Mouse (Mus musculus) intestine, embryonic 15.5 days (tissue): ENCODE data around the gene Idua. TPM values are rescaled to one million over a fixed set of nuclear protein-coding genes. Genes with fewer than 3 reads are reported as not detected.

Experiments
- ATAC-seq: fragments of 200-750 bp; cut with Nextera tagmentation; 2 replicates; pipeline ENCODE4 v1.8.0; 2017; ENCODE audit warnings: moderate TSS enrichment, moderate library complexity
- H3K27ac ChIP-seq: fragments of 300-500 bp; sonication (generic); 2 replicates; pipeline ENCODE4 v1.5.1; 2015; ENCODE audit warnings: mild to moderate bottlenecking, inconsistent platforms
- H3K27me3 ChIP-seq: fragments of 300-500 bp; sonication (generic); replicated peaks from 2 replicates; pipeline ENCODE4 v1.6.1; 2015; ENCODE audit warnings: inconsistent platforms
- H3K36me3 ChIP-seq: fragments of 300-500 bp; sonication (generic); 2 replicates; pipeline ENCODE4 v1.6.1; 2015; ENCODE audit warnings: inconsistent platforms
- H3K4me1 ChIP-seq: fragments of 300-500 bp; sonication (generic); replicated peaks from 2 replicates; pipeline ENCODE4 v1.6.1; 2015; ENCODE audit warnings: inconsistent platforms
- H3K4me2 ChIP-seq: fragments of 300-500 bp; sonication (generic); replicated peaks from 2 replicates; pipeline ENCODE4 v1.6.1; 2015; ENCODE audit warnings: mild to moderate bottlenecking, inconsistent platforms
- H3K4me3 ChIP-seq: fragments of 300-500 bp; sonication (generic); replicated peaks from 2 replicates; pipeline ENCODE4 v1.5.1; 2015; ENCODE audit warnings: inconsistent platforms
- H3K9ac ChIP-seq: fragments of 300-500 bp; sonication (generic); 2 replicates; pipeline ENCODE4 v1.6.1; 2015; ENCODE audit warnings: inconsistent platforms
- H3K9me3 ChIP-seq: fragments of 300-500 bp; sonication (generic); 2 replicates; pipeline ENCODE4 v1.6.1; 2016; ENCODE audit warnings: inconsistent platforms
- WGBS: fragments of 180-500 bp; shearing (Covaris S2); methylation state at CpG from one replicate; pipeline ENCODE4 v1.1.7; 2015; 5-methylcytosine and 5-hydroxymethylcytosine counted together
- polyA plus RNA-seq: library from polyadenylated mRNA; unstranded; fragments of >200 nt; fragmentation: Nextera tagmentation; extraction: Ambion mirVana; gene quantifications from 2 replicates; pipeline ENCODE4 v1.2.1, GENCODE M21; 2015

Idua gene
- polyA plus RNA-seq, 1 experiment from 2014 or later = 12.0 TPM

DNA sequence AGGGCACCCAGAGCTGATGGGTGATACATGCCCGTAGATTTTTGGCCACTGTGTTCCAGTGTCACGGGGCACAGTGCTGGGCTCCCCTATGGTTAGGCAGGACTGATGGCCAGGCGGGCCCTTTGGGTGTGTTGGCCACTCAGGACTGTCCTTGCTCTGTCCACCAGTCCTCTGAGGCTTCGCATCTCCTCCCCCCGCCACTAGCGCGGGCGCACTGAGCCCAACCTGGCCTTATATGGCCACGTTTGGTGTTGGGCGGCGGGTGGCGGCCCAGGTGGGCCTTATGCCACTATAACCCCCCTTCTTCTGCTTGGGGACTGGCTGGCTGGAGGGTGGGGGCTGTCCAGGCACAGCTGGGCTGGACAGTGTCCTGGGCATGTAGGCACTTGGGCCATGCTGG, 35.7 kb downstream of the Idua start:
- Histone ChIP-seq H3K9me3 (no peaks in the 10 kb centered on the region), H3K4me1 (peaks cover 51% of the 10 kb centered on the region), H3K27me3 (no peaks in the 10 kb centered on the region), H3K4me3 (no peak overlapping the region), H3K36me3 (no peaks in the 10 kb centered on the region), H3K27ac (no peak overlapping the region), H3K4me2 (peak overlapping the region; percentile 89; the same call in 1 of the 2 replicates), H3K9ac (no peak overlapping the region; the same call in 1 of the 2 replicates)
- no peak for ATAC-seq
- WGBS = 91% methylated on average over 12 of the region's 12 CpGs

DNA sequence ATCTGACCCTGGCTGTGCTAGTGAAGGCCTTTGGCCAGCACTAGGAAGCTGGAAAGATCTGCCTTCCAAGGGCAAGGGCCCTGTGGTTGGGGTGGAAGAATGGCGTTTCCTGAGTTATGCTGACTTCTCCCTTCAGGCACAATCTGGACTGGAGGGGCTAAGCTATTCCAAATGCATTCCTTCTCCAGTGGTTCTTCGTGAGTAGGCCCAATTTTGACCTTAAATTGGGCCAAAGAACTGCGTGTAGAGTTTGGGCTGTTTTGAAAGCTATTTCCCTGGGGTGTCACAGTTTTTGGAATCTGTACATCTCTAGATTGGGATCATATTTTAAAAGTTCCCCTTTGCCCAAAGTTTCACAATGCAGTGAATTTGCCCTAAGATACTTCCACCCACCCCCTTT, 36.4 kb downstream of the Idua start:
- Histone ChIP-seq H3K4me2 (0 out of 2 replicates have a peak overlapping the region, but pooled peaks have one; percentile 89), H3K27ac (no peak overlapping the region), H3K4me1 (peaks cover 57% of the 10 kb centered on the region)

DNA sequence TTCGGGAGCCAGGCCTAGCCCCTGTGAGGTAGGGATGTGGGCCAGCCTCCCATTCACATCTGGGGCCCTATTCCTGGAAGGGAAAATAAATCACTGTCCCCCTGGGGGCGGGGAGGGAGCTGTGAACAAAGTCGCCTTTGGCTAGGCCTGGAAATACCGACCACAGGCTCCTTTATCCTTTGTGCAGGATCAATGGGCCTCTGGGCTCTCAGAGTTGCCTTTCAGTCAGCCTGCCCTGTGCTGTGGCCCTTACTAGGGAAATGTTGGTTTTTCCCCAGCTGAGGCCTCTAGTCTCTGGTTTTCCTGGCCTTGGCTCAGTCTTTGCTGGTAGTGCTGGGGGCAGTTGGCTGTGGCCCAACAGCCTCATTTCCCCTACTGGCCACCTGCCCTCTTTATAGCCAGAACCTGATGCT, 37.2 kb downstream of the Idua start:
- Histone ChIP-seq H3K4me3 (no peak overlapping the region), H3K9ac (peak overlapping the region; percentile 20; the same call in 1 of the 2 replicates), H3K27ac (peak overlapping the region; percentile 6; the same call in 1 of the 2 replicates), H3K4me2 (0 out of 2 replicates have a peak overlapping the region, but pooled peaks have one; percentile 7), H3K27me3 (no peaks in the 10 kb centered on the region), H3K9me3 (no peaks in the 10 kb centered on the region), H3K4me1 (peaks cover 63% of the 10 kb centered on the region), H3K36me3 (no peaks in the 10 kb centered on the region)
- no peak for ATAC-seq
- 32% methylated on average over 4 of the region's 4 CpGs for WGBS

More for the DNA sequence above, 36.4 kb downstream of the Idua start:
- Histone ChIP-seq H3K9ac (no peak overlapping the region), H3K27me3 (no peaks in the 10 kb centered on the region), H3K9me3 (no peaks in the 10 kb centered on the region), H3K36me3 (no peaks in the 10 kb centered on the region), H3K4me3 (no peak overlapping the region)
- ATAC-seq = no peak
- WGBS = 72% methylated on average over 3 of the region's 3 CpGs

DNA sequence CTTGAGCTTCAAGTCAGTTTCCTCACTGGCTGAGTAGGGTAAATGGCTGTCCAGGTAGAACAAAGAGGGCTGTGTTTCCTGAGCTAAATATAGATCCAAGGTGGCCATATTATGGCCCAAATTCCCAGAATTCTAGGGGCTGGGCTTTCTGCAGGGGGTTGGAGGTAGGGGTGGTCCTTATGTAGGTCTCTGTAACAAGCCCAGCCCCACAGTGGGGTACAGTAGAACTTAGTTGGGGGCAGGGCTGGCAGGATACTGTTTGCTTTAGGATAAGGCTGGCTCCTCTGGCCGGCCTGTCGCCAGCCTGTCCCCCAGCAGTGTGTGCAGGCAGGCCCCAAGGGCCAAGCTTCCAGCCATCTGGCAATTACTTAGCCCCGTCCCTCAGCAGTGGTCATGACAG, 40.2 kb downstream of the Idua start:
- Histone ChIP-seq H3K9ac (0 out of 2 replicates have a peak overlapping the region, but pooled peaks have one; percentile 17), H3K4me1 (peaks cover 64% of the 10 kb centered on the region)
- 46% methylated on average over 3 of the region's 3 CpGs for WGBS

DNA sequence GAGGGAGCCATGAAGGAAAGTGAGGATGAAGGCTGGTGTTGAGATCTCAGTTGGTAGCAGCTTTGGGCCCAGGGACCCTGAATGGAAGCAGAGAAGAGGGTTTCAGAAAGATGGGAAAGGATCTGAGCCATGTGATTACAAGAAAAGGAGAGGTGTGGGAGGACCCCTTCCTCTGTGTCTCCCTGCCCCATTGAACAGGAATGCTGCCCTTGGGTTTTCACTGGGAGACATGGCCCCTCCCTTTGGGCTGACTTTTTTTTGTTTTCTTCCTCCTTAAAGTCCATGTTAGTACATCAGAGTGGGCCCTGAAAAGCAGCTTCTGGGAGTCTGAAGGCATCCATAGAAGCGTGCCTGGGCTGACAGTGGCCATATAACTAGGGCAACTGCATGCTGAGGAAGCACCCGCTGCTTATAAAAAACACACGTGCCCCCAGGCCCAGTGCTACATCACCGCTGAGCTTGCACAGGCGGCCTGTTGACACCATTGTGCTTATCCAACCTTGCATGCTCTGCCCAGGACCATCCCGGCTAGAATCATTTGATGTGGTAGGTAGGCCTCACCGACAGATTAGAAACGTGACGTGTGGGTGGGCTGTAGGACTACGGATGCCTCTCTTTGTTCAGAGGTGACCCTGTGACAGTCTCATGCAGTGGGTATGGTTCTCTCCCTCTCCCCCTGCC, 41.4 kb downstream of the Idua start:
- Histone ChIP-seq H3K27ac (peak overlapping the region; percentile 76; the same call in 1 of the 2 replicates), H3K4me1 (peaks cover 55% of the 10 kb centered on the region), H3K9me3 (no peaks in the 10 kb centered on the region), H3K4me3 (no peak overlapping the region), H3K4me2 (no peak overlapping the region), H3K27me3 (no peaks in the 10 kb centered on the region), H3K9ac (no peak overlapping the region), H3K36me3 (peaks cover 13% of the 10 kb centered on the region)
- 79% methylated on average over 10 of the region's 10 CpGs for WGBS
- no peak for ATAC-seq

More for the DNA sequence above, 40.2 kb downstream of the Idua start:
- Histone ChIP-seq H3K4me2 (peak overlapping the region; percentile 17; the same call in 1 of the 2 replicates), H3K9me3 (no peaks in the 10 kb centered on the region), H3K27ac (peak overlapping the region; percentile 76), H3K36me3 (peaks cover 2% of the 10 kb centered on the region; the same call in 1 of the 2 replicates), H3K27me3 (no peaks in the 10 kb centered on the region), H3K4me3 (no peak overlapping the region)
- ATAC-seq = peak; percentile 57

DNA sequence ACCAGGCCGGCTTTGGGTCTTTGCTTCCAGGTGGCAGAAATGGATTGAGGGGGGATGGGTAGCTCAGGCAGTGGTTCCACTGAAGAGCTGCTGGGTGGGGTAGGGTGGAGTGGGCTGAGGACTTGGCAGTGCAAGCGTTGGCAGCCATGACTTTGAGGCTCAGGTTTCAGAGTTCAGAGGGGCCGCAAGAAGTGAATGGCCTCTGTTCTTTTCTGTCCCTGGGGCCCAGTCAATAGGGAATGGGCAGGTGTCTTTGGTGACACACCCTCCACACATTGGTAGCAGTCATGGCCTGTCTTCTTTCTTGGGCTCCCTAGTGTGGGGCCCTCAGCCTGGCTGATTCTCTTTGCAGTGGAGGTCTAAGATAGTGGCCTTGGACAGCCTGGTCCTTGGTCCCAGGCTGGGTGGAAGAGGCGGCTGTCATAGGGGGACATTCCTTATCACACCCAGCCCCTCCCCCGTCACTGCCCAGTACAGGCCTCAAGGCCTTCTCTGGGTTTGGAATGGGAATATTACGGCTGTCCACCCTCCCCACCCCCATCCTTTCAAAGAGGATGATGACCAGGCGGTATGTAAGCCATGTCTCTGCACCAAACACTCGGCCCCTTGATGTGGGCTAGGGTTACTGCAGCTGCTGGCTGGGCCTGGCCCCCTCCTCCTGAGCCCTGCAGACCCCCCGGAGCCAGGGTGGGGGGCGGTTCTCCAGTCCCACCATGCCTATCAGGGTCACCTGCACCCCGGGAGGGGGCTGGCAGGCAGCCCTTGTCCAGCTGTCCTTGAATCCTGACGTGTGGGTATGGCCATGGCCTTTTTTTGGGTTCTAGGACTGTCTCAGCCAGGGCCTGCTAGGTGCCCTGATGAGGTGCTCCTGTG, 43.9 kb downstream of the Idua start:
- Histone ChIP-seq H3K27ac (peak overlapping the region; percentile 45; the same call in 1 of the 2 replicates), H3K4me2 (0 out of 2 replicates have a peak overlapping the region, but pooled peaks have one; percentile 3), H3K4me1 (peaks cover 37% of the 10 kb centered on the region), H3K9ac (no peak overlapping the region), H3K4me3 (no peak overlapping the region), H3K9me3 (no peaks in the 10 kb centered on the region), H3K27me3 (no peaks in the 10 kb centered on the region), H3K36me3 (peaks cover 19% of the 10 kb centered on the region)
- WGBS = 60% methylated on average over 12 of the region's 12 CpGs
- peak; percentile 84 for ATAC-seq

DNA sequence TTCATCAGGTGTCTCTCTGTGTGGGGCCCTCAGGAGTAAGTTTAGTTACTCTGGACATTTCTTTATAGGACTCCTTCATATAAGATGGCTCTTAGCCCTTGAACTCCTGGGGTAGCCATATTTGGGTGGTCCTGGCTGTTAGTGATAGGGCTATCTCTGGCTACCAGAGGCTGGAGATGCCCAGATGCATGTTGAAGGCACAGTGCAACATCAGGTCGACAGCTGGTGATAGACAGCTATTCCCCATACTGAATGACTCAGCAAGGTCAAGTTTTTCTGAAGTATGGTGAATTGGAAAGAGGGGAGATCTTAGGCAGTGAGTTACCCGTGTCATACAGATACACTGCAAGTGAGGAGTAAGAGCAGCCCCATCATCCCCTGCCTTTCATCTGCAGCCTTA, 47.6 kb downstream of the Idua start:
- Histone ChIP-seq H3K36me3 (peaks cover 19% of the 10 kb centered on the region), H3K27ac (no peak overlapping the region), H3K4me2 (no peak overlapping the region), H3K27me3 (no peaks in the 10 kb centered on the region), H3K4me3 (no peak overlapping the region), H3K9me3 (no peaks in the 10 kb centered on the region), H3K9ac (no peak overlapping the region), H3K4me1 (peaks cover 18% of the 10 kb centered on the region)
- ATAC-seq = no peak
- WGBS = 82% methylated on average over 2 of the region's 2 CpGs

DNA sequence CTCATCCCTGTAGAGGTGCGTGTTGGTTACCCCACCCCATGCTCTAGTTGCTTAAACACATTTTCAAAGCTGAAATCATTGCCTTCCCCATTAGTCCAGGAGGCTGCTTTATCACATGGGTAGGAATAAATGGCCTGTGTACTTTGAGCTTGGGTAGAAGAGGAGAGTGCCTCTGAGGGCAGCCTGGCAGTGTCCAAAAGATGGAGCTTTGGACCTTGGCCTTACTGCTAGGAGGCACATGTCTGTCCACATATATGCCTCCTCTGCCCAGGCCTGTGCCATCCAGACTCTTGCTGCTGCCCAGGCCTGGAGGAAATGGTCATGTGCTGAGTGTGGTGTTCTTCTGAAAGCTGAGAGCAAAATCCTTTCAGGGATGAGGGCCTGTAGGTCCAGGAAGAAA, 48.3 kb downstream of the Idua start:
- Histone ChIP-seq H3K36me3 (peaks cover 19% of the 10 kb centered on the region), H3K9ac (no peak overlapping the region), H3K4me3 (no peak overlapping the region), H3K4me1 (peaks cover 14% of the 10 kb centered on the region), H3K27ac (0 out of 2 replicates have a peak overlapping the region, but pooled peaks have one; percentile 5), H3K9me3 (no peaks in the 10 kb centered on the region), H3K4me2 (no peak overlapping the region), H3K27me3 (no peaks in the 10 kb centered on the region)
- 84% methylated on average over 1 of the region's 1 CpGs for WGBS
- ATAC-seq = peak; percentile 27; the same call in 1 of the 2 replicates

DNA sequence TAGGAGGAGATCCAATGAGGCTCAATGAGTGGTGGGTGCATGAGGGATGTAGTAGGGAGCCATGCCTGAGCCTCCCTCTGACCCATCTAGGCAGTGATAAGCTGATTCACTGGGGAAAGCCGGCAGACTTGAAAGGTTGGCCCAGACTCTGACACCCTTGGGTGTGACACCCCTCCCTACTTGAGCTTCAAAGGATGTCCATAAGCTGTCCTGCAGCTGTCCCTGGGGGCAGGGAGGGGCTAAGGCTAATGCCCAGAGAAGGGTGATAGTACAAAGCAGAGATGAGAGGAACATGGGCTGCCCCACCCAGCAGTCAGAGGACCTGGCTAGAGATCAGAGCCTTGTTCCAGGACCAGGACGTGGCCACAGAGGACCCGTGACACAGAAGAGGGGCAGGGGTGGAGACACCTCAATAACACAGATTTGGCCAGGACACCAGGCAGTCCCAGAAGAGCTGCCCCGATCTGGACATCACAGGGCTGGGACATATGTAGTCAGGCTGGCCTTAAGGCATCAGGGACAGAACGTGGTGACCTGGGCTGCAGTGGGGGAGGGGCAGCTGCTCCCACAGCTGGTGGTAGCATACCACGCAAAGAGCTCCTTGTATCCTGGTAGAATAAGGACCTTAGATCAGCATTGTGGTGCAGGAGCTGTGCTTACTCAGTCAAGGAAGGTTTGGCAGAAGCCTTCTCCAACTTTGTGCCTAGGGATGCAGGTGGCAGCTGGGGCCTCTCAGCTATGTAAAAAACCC, 49.0 kb downstream of the Idua start:
- H3K4me3 ChIP-seq = no peak overlapping the region
- 0 out of 2 replicates have a peak overlapping the region, but pooled peaks have one; percentile 5 for H3K27ac ChIP-seq
- H3K36me3 ChIP-seq = peaks cover 19% of the 10 kb centered on the region
- H3K9me3 ChIP-seq = no peaks in the 10 kb centered on the region
- peaks cover 14% of the 10 kb centered on the region; the same call in 1 of the 2 replicates for H3K4me1 ChIP-seq
- no peak overlapping the region for H3K9ac ChIP-seq
- peak; percentile 29 for ATAC-seq
- 43% methylated on average over 6 of the region's 6 CpGs for WGBS
- H3K4me2 ChIP-seq = no peak overlapping the region
- H3K27me3 ChIP-seq = no peaks in the 10 kb centered on the region

DNA sequence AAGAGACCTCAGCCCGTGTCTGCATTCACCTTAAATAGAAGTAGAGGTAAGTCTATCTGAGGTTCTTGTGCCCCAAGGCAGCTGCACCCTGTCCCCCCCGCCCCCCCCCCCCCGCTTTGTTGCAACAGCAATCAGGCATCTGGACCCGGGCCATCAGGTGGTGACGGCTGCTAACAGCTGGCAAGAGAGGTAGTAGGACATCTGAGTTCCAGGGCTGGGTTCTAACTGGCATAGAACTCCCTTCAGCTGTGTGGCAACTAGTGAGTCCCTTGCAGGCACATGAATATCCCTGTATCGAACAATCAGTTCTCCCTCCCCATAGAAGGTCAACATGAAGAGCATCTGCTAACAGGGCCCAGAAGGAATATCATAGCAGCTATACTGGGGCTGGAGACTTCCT, 51.8 kb downstream of the Idua start:
- Histone ChIP-seq H3K27me3 (no peaks in the 10 kb centered on the region), H3K4me2 (no peak overlapping the region), H3K4me3 (no peak overlapping the region), H3K27ac (no peak overlapping the region), H3K4me1 (0 out of 2 replicates have a peak, but pooled peaks cover 10% of the 10 kb centered on the region), H3K36me3 (peaks cover 2% of the 10 kb centered on the region; the same call in 1 of the 2 replicates), H3K9me3 (no peaks in the 10 kb centered on the region), H3K9ac (no peak overlapping the region)
- no peak for ATAC-seq
- 75% methylated on average over 6 of the region's 6 CpGs for WGBS

DNA sequence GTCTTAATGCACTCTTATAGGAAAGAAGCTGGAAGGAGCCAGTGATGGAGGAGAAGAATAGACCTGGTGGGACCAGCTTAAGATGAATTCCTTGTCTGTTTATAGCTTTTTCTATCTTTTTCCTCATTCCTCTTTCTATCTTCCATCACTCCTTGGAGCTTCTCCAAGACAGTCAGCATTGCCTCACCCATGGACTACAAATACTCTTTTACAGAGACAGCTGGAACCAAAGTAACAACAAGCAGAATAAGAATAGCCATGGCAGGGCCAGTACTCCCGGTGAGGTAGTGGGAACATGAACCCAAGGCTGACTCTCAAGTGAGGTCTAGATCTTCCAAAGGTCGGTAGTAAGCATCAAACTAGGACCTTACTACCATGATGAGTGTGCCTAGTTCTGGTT, 53.0 kb downstream of the Idua start:
- no peaks in the 10 kb centered on the region for H3K36me3 ChIP-seq
- H3K27me3 ChIP-seq = no peaks in the 10 kb centered on the region
- H3K9ac ChIP-seq = no peak overlapping the region
- WGBS = 86% methylated on average over 2 of the region's 2 CpGs
- 0 out of 2 replicates have a peak, but pooled peaks cover 10% of the 10 kb centered on the region for H3K4me1 ChIP-seq
- H3K4me3 ChIP-seq = no peak overlapping the region
- H3K27ac ChIP-seq = no peak overlapping the region
- ATAC-seq = no peak
- no peaks in the 10 kb centered on the region for H3K9me3 ChIP-seq
- H3K4me2 ChIP-seq = no peak overlapping the region
